Mouse (Mus musculus): ENCODE measurements around the gene Gldc. TPM values are rescaled to one million over a fixed set of nuclear protein-coding genes. Genes with fewer than 3 reads are reported as not detected.

Gene Gldc
- polyA plus RNA-seq, 1 experiment from 2014 or later, result 7.1 TPM

DNA sequence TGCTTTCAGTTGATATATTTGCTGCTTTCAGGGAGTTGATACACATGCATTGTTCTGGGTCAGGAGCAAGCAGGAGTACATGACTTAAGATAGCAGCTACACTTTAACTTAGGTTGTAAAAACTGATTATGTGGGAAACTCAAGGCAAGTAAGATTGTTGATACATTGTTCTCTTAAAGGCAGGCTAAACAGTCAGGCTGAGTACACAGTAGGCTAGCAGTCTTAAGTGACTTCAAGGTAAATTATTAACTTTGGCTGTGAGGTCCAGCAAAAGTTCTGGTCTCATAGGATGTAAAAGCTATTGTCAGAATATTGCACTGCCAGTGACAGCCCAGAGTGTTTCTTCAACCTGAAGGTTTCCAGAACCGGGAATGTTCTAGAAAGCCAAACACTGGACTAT is 31.8 kb upstream of the Gldc start:
- H3K9ac ChIP-seq (ENCODE audit: low read depth, low read length), result no peak overlapping the region
- H3K4me1 ChIP-seq (replicated peaks; ENCODE audit: insufficient read depth, low read length), result no peaks in the 10 kb centered on the region
- no peaks in the 10 kb centered on the region for H3K27me3 ChIP-seq (ENCODE audit: insufficient read depth, low read length)
- H3K9me3 ChIP-seq (replicated peaks; ENCODE audit: low read length), result no peaks in the 10 kb centered on the region
- WGBS, result 86% methylated on average over 1 of the region's 1 CpGs
- TF ChIP-seq CTCF (IDR thresholded peaks at IDR 0.05; ENCODE audit: low read depth), result no peak
- no peak overlapping the region for H3K27ac ChIP-seq
- H3K4me2 ChIP-seq (ENCODE audit: low read length), result no peak overlapping the region
- ATAC-seq (replicated peaks; ENCODE audit: low FRiP score, low read depth) (no peak), DNase-seq (ENCODE audit: low spot score) (no peak)
- no peaks in the 10 kb centered on the region for H3K36me3 ChIP-seq (ENCODE audit: insufficient read depth, low read length)
- no peak overlapping the region for H3K4me3 ChIP-seq (replicated peaks; ENCODE audit: low read depth, low read length)

DNA sequence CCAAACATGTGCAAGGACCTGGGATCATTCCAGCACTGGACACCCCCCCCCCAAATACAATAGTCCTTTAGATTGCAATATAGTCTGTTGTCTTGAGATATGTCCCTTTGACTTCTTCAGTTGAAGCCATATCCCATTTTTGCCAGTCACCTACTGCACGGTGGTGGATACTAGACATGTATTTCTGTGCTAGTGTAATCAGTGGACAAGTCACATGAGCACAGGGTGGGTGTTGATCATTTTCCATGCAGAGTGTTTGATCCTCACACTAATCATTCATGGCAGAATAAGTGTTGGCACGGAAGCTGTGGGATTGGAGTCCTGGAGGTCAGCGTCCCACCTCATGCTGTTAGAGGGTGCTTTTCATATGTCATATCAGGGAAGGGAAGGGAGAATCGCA is 30.6 kb upstream of the Gldc start:
- no peak overlapping the region for H3K9ac ChIP-seq (ENCODE audit: low read depth, low read length)
- no peaks in the 10 kb centered on the region for H3K36me3 ChIP-seq (ENCODE audit: insufficient read depth, low read length)
- ATAC-seq (replicated peaks; ENCODE audit: low FRiP score, low read depth) (peak; percentile 36; the same call in 1 of the 2 replicates), DNase-seq (ENCODE audit: low spot score) (no peak)
- H3K27me3 ChIP-seq (ENCODE audit: insufficient read depth, low read length), result no peaks in the 10 kb centered on the region
- no peak overlapping the region for H3K27ac ChIP-seq
- H3K9me3 ChIP-seq (replicated peaks; ENCODE audit: low read length), result no peaks in the 10 kb centered on the region
- H3K4me2 ChIP-seq (ENCODE audit: low read length), result no peak overlapping the region
- H3K4me1 ChIP-seq (replicated peaks; ENCODE audit: insufficient read depth, low read length), result no peaks in the 10 kb centered on the region
- TF ChIP-seq CTCF (IDR thresholded peaks at IDR 0.05; ENCODE audit: low read depth), result no peak
- WGBS, result 79% methylated on average over 4 of the region's 4 CpGs
- H3K4me3 ChIP-seq (replicated peaks; ENCODE audit: low read depth, low read length), result no peak overlapping the region

DNA sequence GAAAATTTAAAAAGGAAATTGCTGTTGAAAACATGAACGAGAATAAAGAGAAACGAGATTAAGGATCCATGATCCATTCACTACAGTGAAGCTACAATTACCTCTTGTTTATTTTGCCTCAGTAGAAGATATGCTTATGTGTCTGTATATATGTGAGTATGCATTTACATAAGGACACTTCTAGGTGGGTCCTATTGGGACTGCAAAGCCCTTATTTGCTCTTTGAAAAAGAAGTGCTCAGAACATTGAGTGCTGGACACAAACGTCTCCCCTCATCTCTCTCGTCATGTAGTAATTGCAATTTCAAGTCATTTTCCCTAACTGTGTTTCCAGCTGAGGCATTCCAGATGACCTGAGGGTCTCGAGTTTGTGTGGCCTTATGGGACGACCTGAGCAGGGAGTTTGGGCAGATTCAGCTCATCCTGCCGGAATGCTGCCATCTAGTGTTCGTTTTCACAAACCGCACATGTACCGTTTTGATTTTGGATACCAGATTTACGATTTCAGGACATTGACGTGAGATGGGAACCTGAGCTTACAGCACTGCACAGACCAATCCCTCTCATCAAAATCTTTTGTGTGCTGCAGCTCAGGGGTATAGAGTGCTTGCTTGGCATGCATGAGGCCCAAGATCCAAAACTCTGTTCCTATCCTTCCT is 30.1 kb upstream of the Gldc start:
- no peaks in the 10 kb centered on the region for H3K4me1 ChIP-seq (replicated peaks; ENCODE audit: insufficient read depth, low read length)
- H3K9me3 ChIP-seq (replicated peaks; ENCODE audit: low read length), result no peaks in the 10 kb centered on the region
- DNase-seq (ENCODE audit: low spot score), result peak; percentile 83
- peak; percentile 91 for TF ChIP-seq CTCF (IDR thresholded peaks at IDR 0.05; ENCODE audit: low read depth)
- peak; percentile 25; the same call in 1 of the 2 replicates for ATAC-seq (replicated peaks; ENCODE audit: low FRiP score, low read depth)
- WGBS, result 17% methylated on average over 12 of the region's 12 CpGs
- no peak overlapping the region for H3K27ac ChIP-seq
- H3K27me3 ChIP-seq (ENCODE audit: insufficient read depth, low read length), result no peaks in the 10 kb centered on the region
- no peak overlapping the region for H3K9ac ChIP-seq (ENCODE audit: low read depth, low read length)
- no peak overlapping the region for H3K4me3 ChIP-seq (replicated peaks; ENCODE audit: low read depth, low read length)
- no peaks in the 10 kb centered on the region for H3K36me3 ChIP-seq (ENCODE audit: insufficient read depth, low read length)
- no peak overlapping the region for H3K4me2 ChIP-seq (ENCODE audit: low read length)

DNA sequence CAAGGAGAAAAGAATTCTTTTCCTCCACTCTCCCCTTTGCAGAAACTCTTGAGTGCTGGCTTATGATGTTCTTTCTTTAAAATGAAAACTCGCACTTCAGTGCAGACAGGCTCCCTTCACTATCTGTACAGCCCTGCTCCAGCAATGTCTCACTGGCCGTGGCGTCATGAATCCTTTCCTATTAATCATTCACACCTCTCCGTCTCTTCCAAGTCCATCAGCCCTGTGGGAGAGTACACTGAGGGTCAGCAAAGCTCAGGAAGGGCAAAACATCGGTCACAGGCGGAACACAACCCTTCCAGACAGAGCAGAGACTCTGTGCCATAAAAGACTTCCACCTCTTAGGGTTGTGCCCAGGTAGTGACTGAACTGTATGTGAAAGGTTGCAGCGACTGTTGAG is 26.9 kb upstream of the Gldc start:
- peak; percentile 69; the same call in 1 of the 2 replicates for ATAC-seq (replicated peaks; ENCODE audit: low FRiP score, low read depth)

DNA sequence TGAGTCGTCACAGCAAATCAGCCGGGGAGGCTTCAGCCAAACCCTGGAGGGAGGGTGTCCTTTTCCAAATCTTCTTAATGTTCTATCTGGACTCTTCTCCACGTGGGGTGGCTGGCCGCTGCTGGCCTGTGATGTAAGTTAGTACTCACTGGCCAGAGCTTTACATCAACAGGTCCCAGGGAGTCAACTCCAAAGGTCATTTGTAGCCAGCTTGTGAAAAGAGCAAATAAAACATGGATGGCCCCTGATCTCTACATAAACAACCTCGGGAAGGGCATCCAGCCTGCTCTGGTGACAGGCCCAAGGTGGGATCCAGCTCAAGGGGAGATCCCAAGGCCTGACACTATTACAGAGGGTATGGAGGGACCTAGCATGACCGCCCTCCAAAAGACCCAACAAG is 19.8 kb upstream of the Gldc start:
- no peak overlapping the region for H3K4me2 ChIP-seq (ENCODE audit: low read length)
- 64% methylated on average over 6 of the region's 6 CpGs for WGBS
- no peaks in the 10 kb centered on the region for H3K27me3 ChIP-seq (ENCODE audit: insufficient read depth, low read length)
- ATAC-seq (replicated peaks; ENCODE audit: low FRiP score, low read depth) (no peak), DNase-seq (ENCODE audit: low spot score) (no peak)
- H3K4me1 ChIP-seq (replicated peaks; ENCODE audit: insufficient read depth, low read length), result no peaks in the 10 kb centered on the region
- no peak overlapping the region for H3K27ac ChIP-seq
- H3K9me3 ChIP-seq (replicated peaks; ENCODE audit: low read length), result no peaks in the 10 kb centered on the region
- no peak overlapping the region for H3K9ac ChIP-seq (ENCODE audit: low read depth, low read length)
- H3K4me3 ChIP-seq (replicated peaks; ENCODE audit: low read depth, low read length), result no peak overlapping the region
- H3K36me3 ChIP-seq (ENCODE audit: insufficient read depth, low read length), result no peaks in the 10 kb centered on the region
- no peak for TF ChIP-seq CTCF (IDR thresholded peaks at IDR 0.05; ENCODE audit: low read depth)

More for the DNA sequence above, 26.9 kb upstream of the Gldc start:
- no peak for TF ChIP-seq CTCF (IDR thresholded peaks at IDR 0.05; ENCODE audit: low read depth)
- H3K4me2 ChIP-seq (ENCODE audit: low read length), result no peak overlapping the region
- no peaks in the 10 kb centered on the region for H3K27me3 ChIP-seq (ENCODE audit: insufficient read depth, low read length)
- no peaks in the 10 kb centered on the region for H3K36me3 ChIP-seq (ENCODE audit: insufficient read depth, low read length)
- H3K4me1 ChIP-seq (replicated peaks; ENCODE audit: insufficient read depth, low read length), result no peaks in the 10 kb centered on the region
- H3K4me3 ChIP-seq (replicated peaks; ENCODE audit: low read depth, low read length), result no peak overlapping the region
- H3K27ac ChIP-seq, result no peak overlapping the region
- 53% methylated on average over 7 of the region's 7 CpGs for WGBS
- no peaks in the 10 kb centered on the region for H3K9me3 ChIP-seq (replicated peaks; ENCODE audit: low read length)
- H3K9ac ChIP-seq (ENCODE audit: low read depth, low read length), result no peak overlapping the region
- peak; percentile 26 for DNase-seq (ENCODE audit: low spot score)

DNA sequence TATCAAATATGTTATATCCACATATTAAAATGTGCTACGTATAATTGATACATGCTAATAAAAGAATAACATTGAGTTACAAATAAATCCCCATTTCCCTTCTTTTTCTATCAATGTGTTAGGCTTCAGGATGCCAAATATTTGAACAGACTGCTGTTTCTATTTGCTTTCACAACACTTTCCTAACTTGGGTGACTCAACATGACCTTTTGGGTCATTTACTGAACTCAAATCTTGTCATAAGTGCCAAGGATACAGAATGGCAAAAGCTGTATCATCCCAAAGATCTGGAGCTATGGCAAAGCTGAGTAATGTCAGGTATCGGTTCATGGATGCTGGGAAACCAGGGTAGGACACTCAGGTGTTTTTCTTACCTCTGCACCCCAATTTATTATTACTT is 12.0 kb upstream of the Gldc start:
- TF ChIP-seq CTCF (IDR thresholded peaks at IDR 0.05; ENCODE audit: low read depth), result no peak
- Histone ChIP-seq H3K4me1 (replicated peaks; ENCODE audit: insufficient read depth, low read length) (no peaks in the 10 kb centered on the region), H3K4me3 (replicated peaks; ENCODE audit: low read depth, low read length) (no peak overlapping the region), H3K9ac (ENCODE audit: low read depth, low read length) (no peak overlapping the region), H3K27me3 (ENCODE audit: insufficient read depth, low read length) (no peaks in the 10 kb centered on the region), H3K4me2 (ENCODE audit: low read length) (no peak overlapping the region), H3K27ac (no peak overlapping the region), H3K36me3 (ENCODE audit: insufficient read depth, low read length) (no peaks in the 10 kb centered on the region), H3K9me3 (replicated peaks; ENCODE audit: low read length) (no peaks in the 10 kb centered on the region)
- no peak for DNase-seq (ENCODE audit: low spot score)
- no peak for ATAC-seq (replicated peaks; ENCODE audit: low FRiP score, low read depth)
- WGBS, result 93% methylated on average over 2 of the region's 2 CpGs

DNA sequence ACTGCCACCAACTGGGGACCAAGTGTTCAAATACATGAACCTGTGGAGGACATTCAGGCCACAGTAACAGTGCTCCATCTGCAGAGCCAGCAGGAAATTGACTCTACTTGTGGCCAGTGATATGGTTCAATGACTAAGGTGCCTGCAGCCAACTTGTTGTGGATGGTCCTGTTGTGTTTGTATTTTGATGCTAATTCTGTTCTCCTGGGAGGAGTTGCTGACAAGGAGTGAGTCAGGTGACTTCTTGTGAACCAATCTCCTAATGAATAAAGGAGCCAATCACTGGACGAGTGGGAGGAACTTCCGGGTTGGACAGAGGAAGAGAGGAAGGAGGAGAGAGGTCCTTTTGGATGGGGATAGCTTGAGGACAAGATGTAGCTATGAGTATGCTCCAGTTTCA is 10.3 kb upstream of the Gldc start:
- Histone ChIP-seq H3K9me3 (replicated peaks; ENCODE audit: low read length) (no peaks in the 10 kb centered on the region), H3K4me3 (replicated peaks; ENCODE audit: low read depth, low read length) (no peak overlapping the region), H3K27ac (no peak overlapping the region), H3K9ac (ENCODE audit: low read depth, low read length) (no peak overlapping the region), H3K4me1 (replicated peaks; ENCODE audit: insufficient read depth, low read length) (no peaks in the 10 kb centered on the region), H3K27me3 (ENCODE audit: insufficient read depth, low read length) (no peaks in the 10 kb centered on the region), H3K4me2 (ENCODE audit: low read length) (no peak overlapping the region), H3K36me3 (ENCODE audit: insufficient read depth, low read length) (no peaks in the 10 kb centered on the region)
- 86% methylated on average over 2 of the region's 2 CpGs for WGBS
- no peak for TF ChIP-seq CTCF (IDR thresholded peaks at IDR 0.05; ENCODE audit: low read depth)
- ATAC-seq (replicated peaks; ENCODE audit: low FRiP score, low read depth) (no peak), DNase-seq (ENCODE audit: low spot score) (no peak)
